Mouse (Mus musculus) ES-E14 (cell line): ENCODE measurements at regions not wholly inside any gene's neighbourhood (a gene's known extent, or its start where the extent isn't known, plus 50 kb on each side); places are given as distances from the start of the nearest gene placed in this dataset.

Experiments
- CHD2 ChIP-seq: IDR thresholded peaks from 2 replicates; pipeline ENCODE4 v1.6.1; 2014; ENCODE audit warnings: mild to moderate bottlenecking, low read depth, low read length, inconsistent platforms
- MAFK ChIP-seq: IDR thresholded peaks from 2 replicates; pipeline ENCODE4 v1.6.1; 2014; ENCODE audit warnings: mild to moderate bottlenecking, low read depth, low read length, inconsistent platforms; ENCODE audit not compliant: insufficient read depth
- ZC3H11A ChIP-seq: IDR thresholded peaks from 2 replicates; pipeline ENCODE4 v1.6.1; 2012; ENCODE audit warnings: low read depth, mild to moderate bottlenecking, inconsistent platforms, low read length, borderline replicate concordance
- ZNF384 ChIP-seq: IDR thresholded peaks from 2 replicates; pipeline ENCODE4 v1.6.1; 2012; ENCODE audit warnings: low read depth, low read length, inconsistent platforms

- TF ChIP-seq CHD2 (no peak), MAFK (no peak), ZC3H11A (no peak), ZNF384 (no peak)
Measured at GRCm38 (mm10) chr3:126105086-126105485, 166.7 kb upstream of the Ugt8a start.
